Mouse (Mus musculus): ENCODE measurements around the gene Srgap2.

Gene Srgap2

GRCm38 (mm10) chr1:131527281-131528080 lies at the start of gene Srgap2, which contains the start of gene Fam72a:
Gene Srgap2, minus strand, starts transcription at chr1:131527352.
Gene Fam72a, plus strand, starts transcription at chr1:131527903.
- DNase-seq, result peak; percentile 99

- DNase-seq, result peak; percentile 56
These were observed 46.6 kb upstream of the Srgap2 start for GRCm38 (mm10) chr1:131573721-131574120.

- no peak for DNase-seq
These were observed 43.2 kb upstream of the Srgap2 start for GRCm38 (mm10) chr1:131570391-131570790.

GRCm38 (mm10) chr1:131569721-131570120 lies 42.6 kb upstream of the Srgap2 start:
- no peak for DNase-seq

- peak; percentile 49 for DNase-seq
These were observed 38.9 kb upstream of the Srgap2 start for GRCm38 (mm10) chr1:131566056-131566455.

- DNase-seq, result no peak
These were observed 34.9 kb upstream of the Srgap2 start for GRCm38 (mm10) chr1:131562081-131562480.

- no peak for DNase-seq
These were observed 33.3 kb upstream of the Srgap2 start for GRCm38 (mm10) chr1:131560500-131560899.

GRCm38 (mm10) chr1:131555042-131555812 lies 28.1 kb upstream of the Srgap2 start:
- DNase-seq, result peak; percentile 88

- no peak for DNase-seq
These were observed 26.3 kb upstream of the Srgap2 start for GRCm38 (mm10) chr1:131553428-131553827.

- DNase-seq, result no peak
These were observed 24.8 kb upstream of the Srgap2 start for GRCm38 (mm10) chr1:131551956-131552355.

- peak; percentile 61 for DNase-seq
These were observed 21.6 kb upstream of the Srgap2 start for GRCm38 (mm10) chr1:131548494-131549365.

- no peak for DNase-seq
These were observed 19.9 kb upstream of the Srgap2 start for GRCm38 (mm10) chr1:131546798-131547690.

- no peak for DNase-seq
These were observed 16.9 kb upstream of the Srgap2 start for GRCm38 (mm10) chr1:131543886-131544565.

GRCm38 (mm10) chr1:131541903-131542302 lies 14.8 kb upstream of the Srgap2 start:
- DNase-seq, result no peak

- DNase-seq, result no peak
These were observed 14.3 kb upstream of the Srgap2 start for GRCm38 (mm10) chr1:131541431-131541830.

GRCm38 (mm10) chr1:131540795-131541194 lies 13.6 kb upstream of the Srgap2 start:
- peak; percentile 27 for DNase-seq

- no peak for DNase-seq
These were observed 12.6 kb upstream of the Srgap2 start for GRCm38 (mm10) chr1:131539771-131540170.

GRCm38 (mm10) chr1:131528561-131529166 lies 1.5 kb upstream of the Srgap2 start:
- peak; percentile 29 for DNase-seq

- DNase-seq, result peak; percentile 83
These were observed 942 bp upstream of the Srgap2 start for GRCm38 (mm10) chr1:131528081-131528507.
